Mouse (Mus musculus) liver, embryonic 14.5 days (tissue): ENCODE results near the gene Ehd4.

Experiments
- CTCF ChIP-seq: IDR thresholded peaks from 2 replicates; pipeline ENCODE4 v1.5.1; 2016; ENCODE audit warnings: antibody characterized with exemption, low read depth, control low read depth
- EP300 ChIP-seq: IDR thresholded peaks from 2 replicates; pipeline ENCODE4 v1.6.1; 2016; ENCODE audit warnings: antibody characterized with exemption, low read depth

- TF ChIP-seq CTCF (no peak), EP300 (no peak)
These were observed 66.5 kb downstream of the Ehd4 start for GRCm38 (mm10) chr2:120087897-120088296.
